Mouse (Mus musculus): ENCODE measurements at regions not wholly inside any gene's neighbourhood (a gene's known extent, or its start where the extent isn't known, plus 50 kb on each side); places are given as distances from the start of the nearest gene placed in this dataset.

- DNase-seq = no peak
Measured at GRCm38 (mm10) chr14:76245063-76245396, 134.3 kb downstream of the Nufip1 start.

- DNase-seq = peak; percentile 22
Measured at GRCm38 (mm10) chr14:76247664-76248063, 137.0 kb downstream of the Nufip1 start.

- DNase-seq = no peak
Measured at GRCm38 (mm10) chr14:76253850-76254249, 143.2 kb downstream of the Nufip1 start.

- DNase-seq = peak; percentile 57
Measured at GRCm38 (mm10) chr14:76254565-76255501, 144.1 kb downstream of the Nufip1 start.

- DNase-seq = no peak
Measured at GRCm38 (mm10) chr14:76255971-76256370, 145.3 kb downstream of the Nufip1 start.

- DNase-seq = no peak
Measured at GRCm38 (mm10) chr14:76258626-76259025, 147.9 kb downstream of the Nufip1 start.

GRCm38 (mm10) chr14:76260628-76261293, 150.1 kb downstream of the Nufip1 start:
- DNase-seq = no peak

- DNase-seq = no peak
Measured at GRCm38 (mm10) chr14:76263682-76264081, 151.1 kb upstream of the Tsc22d1 start.

- DNase-seq = no peak
Measured at GRCm38 (mm10) chr14:76265819-76266218, 148.9 kb upstream of the Tsc22d1 start.

GRCm38 (mm10) chr14:76266249-76266648, 148.5 kb upstream of the Tsc22d1 start:
- no peak for DNase-seq

GRCm38 (mm10) chr14:76267091-76267490, 147.7 kb upstream of the Tsc22d1 start:
- no peak for DNase-seq

- no peak for DNase-seq
Measured at GRCm38 (mm10) chr14:76271190-76271589, 143.6 kb upstream of the Tsc22d1 start.

- no peak for DNase-seq
Measured at GRCm38 (mm10) chr14:76272840-76273239, 141.9 kb upstream of the Tsc22d1 start.

GRCm38 (mm10) chr14:76276655-76277054, 138.1 kb upstream of the Tsc22d1 start:
- DNase-seq = no peak

- DNase-seq = no peak
Measured at GRCm38 (mm10) chr14:76278751-76279450, 135.9 kb upstream of the Tsc22d1 start.

GRCm38 (mm10) chr14:76279561-76279960, 135.2 kb upstream of the Tsc22d1 start:
- DNase-seq = no peak

GRCm38 (mm10) chr14:76281867-76282266, 132.9 kb upstream of the Tsc22d1 start:
- DNase-seq = no peak

GRCm38 (mm10) chr14:76287768-76288167, 127.0 kb upstream of the Tsc22d1 start:
- DNase-seq = no peak

- DNase-seq = no peak
Measured at GRCm38 (mm10) chr14:76290401-76291018, 124.3 kb upstream of the Tsc22d1 start.

- no peak for DNase-seq
Measured at GRCm38 (mm10) chr14:76292211-76292610, 122.5 kb upstream of the Tsc22d1 start.

GRCm38 (mm10) chr14:76295411-76296169, 119.2 kb upstream of the Tsc22d1 start:
- no peak for DNase-seq

- DNase-seq = no peak
Measured at GRCm38 (mm10) chr14:76297864-76298263, 116.9 kb upstream of the Tsc22d1 start.

Measured in gastrocnemius, postnatal 10 days (tissue).